Mouse (Mus musculus) heart, embryonic 13.5 days (tissue): ENCODE data around the gene Ets2. TPM values are rescaled to one million over a fixed set of nuclear protein-coding genes. Genes with fewer than 3 reads are reported as not detected.

Source experiments
- ATAC-seq: fragments of 200-750 bp; cut with Nextera tagmentation; 2 replicates; pipeline ENCODE4 v1.8.0; 2017; ENCODE audit warnings: moderate TSS enrichment; ENCODE audit not compliant: insufficient number of reproducible peaks, low FRiP score, low TSS enrichment; ENCODE audit errors: extremely low read depth
- H3K27ac ChIP-seq: fragments of 300-500 bp; sonication (generic); replicated peaks from 2 replicates; pipeline ENCODE4 v1.5.1; 2015; ENCODE audit warnings: moderate library complexity, mild to moderate bottlenecking, inconsistent platforms
- H3K27me3 ChIP-seq: fragments of 300-500 bp; sonication (generic); replicated peaks from 2 replicates; pipeline ENCODE4 v1.6.1; 2015; ENCODE audit warnings: mild to moderate bottlenecking, inconsistent platforms
- H3K36me3 ChIP-seq: fragments of 300-500 bp; sonication (generic); 2 replicates; pipeline ENCODE4 v1.6.1; 2015; ENCODE audit warnings: mild to moderate bottlenecking, inconsistent platforms
- H3K4me1 ChIP-seq: fragments of 300-500 bp; sonication (generic); 2 replicates; pipeline ENCODE4 v1.6.1; 2015; ENCODE audit warnings: inconsistent platforms
- H3K4me2 ChIP-seq: fragments of 300-500 bp; sonication (generic); 2 replicates; pipeline ENCODE4 v1.6.1; 2015; ENCODE audit warnings: inconsistent platforms, mild to moderate bottlenecking, moderate library complexity
- H3K4me3 ChIP-seq: fragments of 300-500 bp; sonication (generic); 2 replicates; pipeline ENCODE4 v1.5.1; 2015; ENCODE audit warnings: moderate library complexity, mild to moderate bottlenecking, inconsistent platforms
- H3K9ac ChIP-seq: fragments of 300-500 bp; sonication (generic); 2 replicates; pipeline ENCODE4 v1.6.1; 2015; ENCODE audit warnings: inconsistent platforms, mild to moderate bottlenecking, moderate library complexity
- H3K9me3 ChIP-seq: fragments of 300-500 bp; sonication (generic); 2 replicates; pipeline ENCODE4 v1.6.1; 2016; ENCODE audit warnings: inconsistent platforms
- WGBS: fragments of 180-500 bp; shearing (Covaris S2); methylation state at CpG from one replicate; pipeline ENCODE4 v1.1.7; 2015; ENCODE audit warnings: mixed read lengths; 5-methylcytosine and 5-hydroxymethylcytosine counted together
- polyA plus RNA-seq: library from polyadenylated mRNA; unstranded; fragments of >200 nt; fragmentation: Nextera tagmentation; extraction: Ambion mirVana; gene quantifications from 2 replicates; pipeline ENCODE4 v1.2.1, GENCODE M21; 2015

The Ets2 gene
- polyA plus RNA-seq, 1 experiment from 2014 or later = 44.9 TPM

DNA sequence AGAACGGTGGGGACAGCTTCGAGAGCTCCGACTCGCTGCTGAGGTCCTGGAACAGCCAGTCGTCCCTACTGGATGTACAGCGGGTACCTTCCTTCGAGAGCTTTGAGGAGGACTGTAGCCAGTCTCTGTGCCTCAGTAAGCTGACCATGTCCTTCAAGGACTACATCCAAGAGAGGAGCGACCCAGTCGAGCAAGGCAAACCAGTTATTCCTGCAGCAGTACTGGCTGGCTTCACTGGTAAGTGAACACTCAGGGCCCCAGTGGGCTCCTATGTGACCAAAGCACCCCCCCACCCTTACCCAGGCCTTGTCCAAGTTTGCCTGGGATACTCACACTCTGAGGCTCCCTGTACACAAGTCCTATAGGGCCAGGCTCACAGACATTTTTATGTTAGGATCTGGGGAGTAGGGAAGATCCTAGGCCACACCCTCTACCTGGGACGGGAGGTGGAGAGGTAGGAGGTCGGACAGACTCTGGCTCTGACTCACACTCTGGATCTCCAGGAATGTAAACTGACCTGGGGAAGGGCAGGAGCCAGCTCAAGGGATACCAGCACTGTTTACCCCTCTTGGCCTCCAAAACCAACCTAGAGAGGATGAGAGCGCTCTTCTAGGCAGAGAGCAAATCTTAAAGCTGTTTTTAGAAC, 14.3 kb downstream of the Ets2 start:
- H3K36me3 ChIP-seq = peaks cover 98% of the 10 kb centered on the region
- no peak overlapping the region for H3K9ac ChIP-seq
- H3K9me3 ChIP-seq = peaks cover under 1% of the 10 kb centered on the region; the same call in 1 of the 2 replicates
- peaks cover 7% of the 10 kb centered on the region; the same call in 1 of the 2 replicates for H3K4me1 ChIP-seq
- H3K4me3 ChIP-seq = no peak overlapping the region
- no peak for ATAC-seq
- no peak overlapping the region for H3K27ac ChIP-seq
- H3K4me2 ChIP-seq = no peak overlapping the region
- 86% methylated on average over 12 of the region's 12 CpGs for WGBS
- H3K27me3 ChIP-seq = no peaks in the 10 kb centered on the region

GRCm38 (mm10) chr16:95717631-95718030, 15.8 kb downstream of the Ets2 start:
- no peak overlapping the region for H3K4me3 ChIP-seq
- H3K4me2 ChIP-seq = no peak overlapping the region
- H3K4me1 ChIP-seq = no peaks in the 10 kb centered on the region
- 89% methylated on average over 6 of the region's 6 CpGs for WGBS
- no peak overlapping the region for H3K27ac ChIP-seq
- ATAC-seq = no peak
- peaks cover 88% of the 10 kb centered on the region for H3K36me3 ChIP-seq
- no peaks in the 10 kb centered on the region for H3K27me3 ChIP-seq
- no peak overlapping the region for H3K9ac ChIP-seq
- peaks cover 15% of the 10 kb centered on the region for H3K9me3 ChIP-seq

DNA sequence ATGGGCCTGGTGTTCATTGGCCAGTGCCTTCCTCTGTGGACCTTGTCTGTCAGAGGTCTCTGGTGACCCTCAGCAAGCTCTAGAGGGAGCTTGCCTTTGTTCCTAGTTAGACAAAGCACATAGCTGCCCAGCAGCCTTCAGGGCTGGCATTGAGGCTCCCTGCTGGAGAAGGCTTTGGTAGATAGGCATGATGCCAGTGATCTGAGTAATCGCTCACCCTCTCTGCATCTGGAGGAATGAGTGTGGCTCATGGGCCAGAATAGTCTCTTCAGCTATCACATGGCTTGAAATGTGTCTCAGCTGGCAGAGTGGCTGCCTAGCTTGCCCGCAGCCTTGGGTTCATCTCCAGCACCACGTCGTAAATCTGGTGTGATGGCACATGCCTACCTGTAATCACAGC, 16.2 kb downstream of the Ets2 start:
- 90% methylated on average over 4 of the region's 4 CpGs for WGBS
- Histone ChIP-seq H3K4me3 (no peak overlapping the region), H3K9me3 (peaks cover 16% of the 10 kb centered on the region), H3K4me2 (no peak overlapping the region), H3K27me3 (no peaks in the 10 kb centered on the region), H3K9ac (no peak overlapping the region), H3K27ac (no peak overlapping the region), H3K36me3 (peaks cover 83% of the 10 kb centered on the region), H3K4me1 (no peaks in the 10 kb centered on the region)
- no peak for ATAC-seq

GRCm38 (mm10) chr16:95720532-95720931, 18.7 kb downstream of the Ets2 start:
- WGBS = 89% methylated on average over 8 of the region's 8 CpGs
- Histone ChIP-seq H3K4me1 (no peaks in the 10 kb centered on the region), H3K9ac (no peak overlapping the region), H3K4me3 (no peak overlapping the region), H3K27ac (no peak overlapping the region), H3K9me3 (peaks cover 16% of the 10 kb centered on the region), H3K4me2 (no peak overlapping the region), H3K36me3 (peaks cover 61% of the 10 kb centered on the region), H3K27me3 (no peaks in the 10 kb centered on the region)
- ATAC-seq = no peak

- H3K27ac ChIP-seq = no peak overlapping the region
- 0 out of 2 replicates have a peak, but pooled peaks cover 4% of the 10 kb centered on the region for H3K4me1 ChIP-seq
- H3K9ac ChIP-seq = no peak overlapping the region
- no peak overlapping the region for H3K4me3 ChIP-seq
- H3K27me3 ChIP-seq = no peaks in the 10 kb centered on the region
- WGBS = 85% methylated on average over 2 of the region's 2 CpGs
- peaks cover 24% of the 10 kb centered on the region for H3K36me3 ChIP-seq
- H3K4me2 ChIP-seq = no peak overlapping the region
- peaks cover 16% of the 10 kb centered on the region for H3K9me3 ChIP-seq
- no peak for ATAC-seq
Measured at GRCm38 (mm10) chr16:95724251-95724650, 22.4 kb downstream of the Ets2 start.

DNA sequence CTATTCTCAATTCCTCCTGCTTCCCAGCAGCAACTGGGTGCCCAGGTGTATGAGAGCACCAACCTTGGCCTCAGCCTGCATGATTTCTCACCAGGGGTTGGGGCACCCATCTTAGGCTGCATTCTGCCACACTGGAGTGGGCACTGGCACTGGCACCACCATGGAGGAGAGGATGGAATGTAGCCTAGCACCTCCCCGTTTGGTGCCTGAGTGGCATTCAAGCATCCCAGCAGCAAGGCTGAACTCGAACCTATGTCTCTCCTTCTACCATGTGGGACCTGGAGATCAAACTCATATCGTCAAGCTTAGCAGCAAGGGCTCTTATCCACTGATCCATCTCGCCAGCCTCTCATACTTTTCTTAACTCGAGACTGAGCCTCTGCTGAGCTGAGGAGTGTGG, 22.9 kb downstream of the Ets2 start:
- no peaks in the 10 kb centered on the region for H3K27me3 ChIP-seq
- 70% methylated on average over 5 of the region's 5 CpGs for WGBS
- no peak overlapping the region for H3K27ac ChIP-seq
- no peak overlapping the region for H3K4me2 ChIP-seq
- no peak for ATAC-seq
- 0 out of 2 replicates have a peak, but pooled peaks cover 4% of the 10 kb centered on the region for H3K4me1 ChIP-seq
- H3K9ac ChIP-seq = no peak overlapping the region
- peaks cover 19% of the 10 kb centered on the region for H3K36me3 ChIP-seq
- no peak overlapping the region for H3K4me3 ChIP-seq
- H3K9me3 ChIP-seq = peaks cover 16% of the 10 kb centered on the region

GRCm38 (mm10) chr16:95726802-95727201, 24.9 kb downstream of the Ets2 start:
- Histone ChIP-seq H3K4me1 (0 out of 2 replicates have a peak, but pooled peaks cover 4% of the 10 kb centered on the region), H3K9ac (no peak overlapping the region), H3K9me3 (peaks cover 10% of the 10 kb centered on the region), H3K27ac (no peak overlapping the region), H3K4me2 (no peak overlapping the region), H3K4me3 (no peak overlapping the region), H3K27me3 (no peaks in the 10 kb centered on the region), H3K36me3 (no peaks in the 10 kb centered on the region; the same call in 1 of the 2 replicates)
- no peak for ATAC-seq
- 79% methylated on average over 4 of the region's 4 CpGs for WGBS

- no peaks in the 10 kb centered on the region for H3K9me3 ChIP-seq
- H3K27ac ChIP-seq = no peak overlapping the region
- no peak overlapping the region for H3K4me2 ChIP-seq
- H3K4me3 ChIP-seq = no peak overlapping the region
- 0 out of 2 replicates have a peak, but pooled peaks cover 4% of the 10 kb centered on the region for H3K4me1 ChIP-seq
- 72% methylated on average over 10 of the region's 10 CpGs for whole genome bisulfite sequencing
- ATAC-seq = no peak
- no peak overlapping the region for H3K9ac ChIP-seq
- H3K27me3 ChIP-seq = no peaks in the 10 kb centered on the region
- no peaks in the 10 kb centered on the region for H3K36me3 ChIP-seq
Measured at GRCm38 (mm10) chr16:95728453-95729435, 26.9 kb downstream of the Ets2 start.

DNA sequence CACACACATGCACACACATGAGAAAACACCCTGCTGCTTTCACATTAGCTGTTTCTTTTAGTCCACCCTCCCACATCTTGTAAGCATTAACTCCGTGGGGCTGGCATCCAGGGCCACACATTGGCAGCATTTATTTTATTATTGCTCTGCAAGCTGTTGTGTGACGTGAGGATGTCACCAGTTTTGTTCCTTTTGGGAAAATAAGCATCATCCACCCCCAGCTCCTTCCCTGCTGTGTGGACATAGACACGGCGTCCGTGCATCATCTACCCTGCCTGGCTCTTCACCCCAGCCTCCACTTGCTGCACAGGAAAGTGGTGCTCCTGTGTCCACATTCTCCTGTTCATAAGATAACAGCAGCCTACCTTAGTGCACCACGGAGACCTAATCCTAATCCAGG, 27.9 kb downstream of the Ets2 start:
- Histone ChIP-seq H3K36me3 (no peaks in the 10 kb centered on the region), H3K9me3 (no peaks in the 10 kb centered on the region), H3K4me1 (0 out of 2 replicates have a peak, but pooled peaks cover 4% of the 10 kb centered on the region), H3K27me3 (no peaks in the 10 kb centered on the region), H3K27ac (no peak overlapping the region), H3K4me3 (no peak overlapping the region), H3K9ac (no peak overlapping the region), H3K4me2 (no peak overlapping the region)
- no peak for ATAC-seq
- WGBS = 75% methylated on average over 6 of the region's 6 CpGs

GRCm38 (mm10) chr16:95734785-95735184, 32.9 kb downstream of the Ets2 start:
- H3K9me3 ChIP-seq = no peaks in the 10 kb centered on the region
- no peaks in the 10 kb centered on the region for H3K36me3 ChIP-seq
- H3K27ac ChIP-seq = no peak overlapping the region
- WGBS = 63% methylated on average over 2 of the region's 2 CpGs
- no peaks in the 10 kb centered on the region for H3K4me1 ChIP-seq
- no peak overlapping the region for H3K9ac ChIP-seq
- ATAC-seq = no peak
- no peak overlapping the region for H3K4me2 ChIP-seq
- no peaks in the 10 kb centered on the region for H3K27me3 ChIP-seq
- no peak overlapping the region for H3K4me3 ChIP-seq

DNA sequence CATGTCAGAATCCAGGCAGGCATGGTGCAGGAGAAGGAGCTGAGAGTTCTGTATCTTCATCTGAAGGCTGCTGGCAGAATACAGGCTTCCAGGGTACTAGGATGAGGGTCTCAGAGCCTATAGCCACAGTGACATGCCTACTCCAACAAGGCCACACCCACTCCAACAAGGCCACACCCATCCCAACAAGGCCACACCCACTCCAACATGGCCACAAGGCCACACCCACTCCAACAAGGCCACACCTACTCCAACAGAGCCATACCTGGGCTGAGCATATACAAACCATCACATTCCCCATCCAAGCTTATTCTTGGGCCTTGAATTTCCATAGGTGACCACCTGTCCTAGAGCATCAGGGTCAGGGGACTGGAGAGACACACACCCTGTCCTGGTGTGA, 34.2 kb downstream of the Ets2 start:
- no peak for ATAC-seq
- H3K4me2 ChIP-seq = no peak overlapping the region
- no peaks in the 10 kb centered on the region for H3K9me3 ChIP-seq
- no peak overlapping the region for H3K4me3 ChIP-seq
- no peak overlapping the region for H3K27ac ChIP-seq
- H3K27me3 ChIP-seq = no peaks in the 10 kb centered on the region
- no peak overlapping the region for H3K9ac ChIP-seq
- no peaks in the 10 kb centered on the region for H3K36me3 ChIP-seq
- no peaks in the 10 kb centered on the region for H3K4me1 ChIP-seq
